Mouse (Mus musculus) kidney, embryonic 14.5 days (tissue): ENCODE measurements around the gene Plagl2. TPM values are rescaled to one million over a fixed set of nuclear protein-coding genes. Genes with fewer than 3 reads are reported as not detected.

ENCODE experiments used
- ATAC-seq: fragments of 200-750 bp; cut with Nextera tagmentation; 2 replicates; pipeline ENCODE4 v1.8.0; 2017; ENCODE audit warnings: moderate number of reproducible peaks, mild to moderate bottlenecking, moderate TSS enrichment, moderate library complexity; ENCODE audit not compliant: low FRiP score, low TSS enrichment
- H3K27ac ChIP-seq: fragments of 300-500 bp; sonication (generic); 2 replicates; pipeline ENCODE4 v1.5.1; 2014; ENCODE audit warnings: low read depth, mild to moderate bottlenecking, low read length, moderate library complexity, mixed read lengths
- H3K27me3 ChIP-seq: fragments of 300-500 bp; sonication (generic); 2 replicates; pipeline ENCODE4 v1.6.1; 2014; ENCODE audit warnings: mild to moderate bottlenecking, low read length; ENCODE audit not compliant: control insufficient read depth, insufficient read depth
- H3K36me3 ChIP-seq: fragments of 300-500 bp; sonication (generic); 2 replicates; pipeline ENCODE4 v1.6.1; 2014; ENCODE audit warnings: low read length, mixed read lengths; ENCODE audit not compliant: control insufficient read depth, insufficient read depth
- H3K4me1 ChIP-seq: fragments of 300-500 bp; sonication (generic); 2 replicates; pipeline ENCODE4 v1.6.1; 2014; ENCODE audit warnings: low read length, mixed read lengths; ENCODE audit not compliant: control insufficient read depth, insufficient read depth
- H3K4me2 ChIP-seq: fragments of 300-500 bp; sonication (generic); replicated peaks from 2 replicates; pipeline ENCODE4 v1.6.1; 2014; ENCODE audit warnings: low read depth, mild to moderate bottlenecking, low read length
- H3K4me3 ChIP-seq: fragments of 300-500 bp; sonication (generic); 2 replicates; pipeline ENCODE4 v1.5.1; 2014; ENCODE audit warnings: mild to moderate bottlenecking, low read length
- H3K9ac ChIP-seq: fragments of 300-500 bp; sonication (generic); 2 replicates; pipeline ENCODE4 v1.6.1; 2014; ENCODE audit warnings: low read depth, mild to moderate bottlenecking, low read length, moderate library complexity
- H3K9me3 ChIP-seq: fragments of 300-500 bp; sonication (generic); 2 replicates; pipeline ENCODE4 v1.6.1; 2016; ENCODE audit warnings: low read length; ENCODE audit not compliant: control insufficient read depth
- WGBS: fragments of 180-500 bp; shearing (Covaris S2); extraction: QIAGEN DNeasy Blood & Tissue Kit; methylation state at CpG from one replicate; pipeline ENCODE4 v1.1.7; 2014; 5-methylcytosine and 5-hydroxymethylcytosine counted together
- polyA plus RNA-seq: library from polyadenylated mRNA; unstranded; fragments of >200 nt; fragmentation: Nextera tagmentation; extraction: Ambion mirVana; gene quantifications from 2 replicates; pipeline ENCODE4 v1.2.1, GENCODE M21; 2014

The Plagl2 gene
- polyA plus RNA-seq, 1 experiment from 2014 or later: 26.2 TPM

DNA sequence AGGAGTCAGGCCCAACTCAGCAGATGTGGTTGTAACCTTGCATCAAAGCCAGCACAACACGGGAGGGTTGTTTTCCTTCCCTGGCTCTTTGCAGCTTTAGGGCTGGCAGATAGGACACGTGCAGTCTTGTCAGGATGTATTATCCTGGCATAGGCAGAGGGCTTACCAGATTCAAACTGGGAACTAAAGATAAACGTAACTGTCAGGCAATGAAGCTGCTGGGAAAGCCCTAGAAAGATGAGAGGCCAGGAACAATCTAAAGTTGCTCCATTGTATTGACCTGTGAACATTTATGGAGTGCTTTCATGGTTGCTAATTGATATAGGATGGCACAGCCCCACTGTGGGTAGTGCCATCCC is 15.7 kb downstream of the Plagl2 start:
- ATAC-seq: no peak
- peak overlapping the region; percentile 68 for H3K4me2 ChIP-seq
- H3K4me3 ChIP-seq: peak overlapping the region; percentile 43
- peak overlapping the region; percentile 68; the same call in 1 of the 2 replicates for H3K9ac ChIP-seq
- H3K4me1 ChIP-seq: peaks cover 8% of the 10 kb centered on the region
- H3K36me3 ChIP-seq: peaks cover 28% of the 10 kb centered on the region
- 6% methylated on average over 3 of the region's 3 CpGs for whole genome bisulfite sequencing
- no peak overlapping the region for H3K27ac ChIP-seq
- H3K27me3 ChIP-seq: no peaks in the 10 kb centered on the region
- no peaks in the 10 kb centered on the region for H3K9me3 ChIP-seq

DNA sequence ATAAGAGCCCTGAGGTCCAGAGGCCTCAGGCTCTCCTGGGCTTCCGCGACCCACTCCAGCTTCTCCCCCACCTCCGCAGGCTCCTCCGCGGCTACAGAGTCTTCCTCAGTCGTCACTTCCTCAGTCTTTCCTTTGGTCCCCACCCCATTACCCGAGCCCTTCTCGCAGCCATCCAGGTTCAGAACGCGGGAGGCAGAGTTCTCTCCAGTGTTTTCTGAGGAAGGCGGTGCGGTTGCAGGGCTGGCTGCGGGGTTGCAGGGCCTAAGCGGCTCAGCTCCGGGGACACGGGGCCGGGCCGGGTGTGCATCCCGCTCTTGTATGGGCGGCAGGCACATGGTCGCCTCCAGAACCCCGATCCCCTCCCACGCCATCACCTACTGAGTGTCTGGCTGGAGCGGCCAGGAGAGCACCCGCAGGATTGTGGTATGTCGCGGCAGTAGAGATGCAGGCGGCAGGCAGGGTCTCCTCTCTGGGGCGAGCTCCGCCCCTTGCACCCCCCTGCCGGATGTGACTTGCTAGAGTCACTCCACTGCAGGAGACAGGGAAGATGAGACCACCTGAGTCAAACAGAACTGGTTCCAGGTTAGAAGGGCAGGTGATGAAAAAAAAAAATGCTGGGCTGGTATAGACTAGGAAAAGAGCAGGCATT is 16.2 kb downstream of the Plagl2 start, which contains the start of gene Tspyl3:
Tspyl3 (minus strand) TSS at position 496 of the 649 bp plus-strand sequence.
- H3K4me1 ChIP-seq: peaks cover 8% of the 10 kb centered on the region
- H3K4me3 ChIP-seq: peak within 1 kb of the TSS; percentile 43
- WGBS: under 1% methylated on average over 31 of the region's 31 CpGs
- peak within 1 kb of the TSS; percentile 68 for H3K9ac ChIP-seq
- H3K27ac ChIP-seq: 0 out of 2 replicates have a peak within 1 kb of the TSS, but pooled peaks have one; percentile 52
- ATAC-seq: peak; percentile 79
- H3K36me3 ChIP-seq: peaks cover 23% of the 10 kb centered on the region
- H3K27me3 ChIP-seq: no peaks in the 10 kb centered on the region
- H3K9me3 ChIP-seq: no peaks in the 10 kb centered on the region
- H3K4me2 ChIP-seq: peak within 1 kb of the TSS; percentile 68

DNA sequence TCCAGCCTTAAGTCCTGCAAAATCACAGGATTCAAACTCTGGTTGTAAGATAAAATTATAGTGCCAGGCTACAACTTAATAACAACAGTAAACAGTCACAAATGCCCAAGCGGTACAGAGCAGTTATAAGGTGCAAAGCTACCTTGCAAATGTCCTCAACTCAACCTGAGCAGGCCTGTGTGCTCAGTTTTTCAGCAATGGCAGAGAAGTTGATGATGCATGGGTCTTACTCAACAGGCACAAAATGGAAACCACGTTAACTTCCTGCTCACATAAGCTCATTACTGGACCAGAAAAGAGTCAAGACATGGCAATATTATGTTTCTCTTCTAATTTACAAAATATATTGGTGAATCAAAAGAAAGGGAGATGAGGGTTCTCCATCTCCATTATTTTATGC is 18.7 kb downstream of the Plagl2 start:
- no peak for ATAC-seq
- H3K36me3 ChIP-seq: no peaks in the 10 kb centered on the region
- no peak overlapping the region for H3K27ac ChIP-seq
- H3K4me1 ChIP-seq: peaks cover 8% of the 10 kb centered on the region
- H3K4me3 ChIP-seq: no peak overlapping the region
- no peaks in the 10 kb centered on the region for H3K9me3 ChIP-seq
- no peak overlapping the region for H3K9ac ChIP-seq
- H3K27me3 ChIP-seq: no peaks in the 10 kb centered on the region
- 98% methylated on average over 2 of the region's 2 CpGs for WGBS
- H3K4me2 ChIP-seq: no peak overlapping the region

DNA sequence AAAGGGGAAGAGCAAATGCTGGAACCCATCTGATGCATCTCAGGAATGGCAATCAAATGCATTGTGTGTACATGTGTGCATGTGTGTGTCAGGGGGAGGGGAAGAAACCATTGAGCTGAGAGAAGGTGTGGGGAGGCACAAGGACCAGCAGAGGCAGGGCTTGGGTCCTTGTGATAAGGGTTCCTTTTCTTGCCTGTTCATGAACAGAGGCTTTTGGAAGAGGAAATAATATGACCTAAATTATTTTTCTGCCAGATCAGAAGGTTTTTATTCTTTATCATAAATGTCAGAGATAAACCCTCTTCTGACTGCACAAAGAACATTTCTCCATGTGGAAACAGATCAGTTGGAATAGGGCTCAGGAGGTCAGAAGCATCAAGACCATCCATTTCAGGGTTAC is 19.1 kb downstream of the Plagl2 start:
- no peaks in the 10 kb centered on the region for H3K9me3 ChIP-seq
- H3K36me3 ChIP-seq: no peaks in the 10 kb centered on the region
- no peak overlapping the region for H3K4me2 ChIP-seq
- H3K4me3 ChIP-seq: no peak overlapping the region
- peaks cover 8% of the 10 kb centered on the region for H3K4me1 ChIP-seq
- H3K27me3 ChIP-seq: no peaks in the 10 kb centered on the region
- H3K9ac ChIP-seq: no peak overlapping the region
- ATAC-seq: no peak
- no peak overlapping the region for H3K27ac ChIP-seq

DNA sequence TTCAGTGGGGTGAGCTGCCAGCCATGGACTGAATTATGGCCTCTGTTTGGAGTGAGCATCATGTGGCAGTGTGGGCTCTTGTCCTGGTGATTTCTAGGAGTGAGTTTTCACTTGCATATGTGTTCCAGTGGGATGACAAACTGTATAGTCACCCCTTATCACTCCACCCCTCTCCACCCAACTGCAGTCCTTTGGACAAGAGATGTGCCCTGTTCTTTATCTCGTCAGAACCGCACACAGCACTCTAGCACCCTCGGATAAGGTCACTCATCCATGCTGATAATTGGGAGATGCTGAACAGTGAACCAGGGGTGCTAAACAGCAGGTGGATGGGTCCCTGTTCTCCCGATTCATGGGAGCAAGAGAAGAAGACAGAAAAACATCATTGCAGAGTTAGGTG is 19.6 kb downstream of the Plagl2 start:
- no peaks in the 10 kb centered on the region for H3K9me3 ChIP-seq
- WGBS: 83% methylated on average over 4 of the region's 4 CpGs
- no peak overlapping the region for H3K4me2 ChIP-seq
- H3K27me3 ChIP-seq: no peaks in the 10 kb centered on the region
- H3K4me1 ChIP-seq: peaks cover 8% of the 10 kb centered on the region
- no peaks in the 10 kb centered on the region for H3K36me3 ChIP-seq
- H3K4me3 ChIP-seq: no peak overlapping the region
- H3K27ac ChIP-seq: no peak overlapping the region
- no peak for ATAC-seq
- H3K9ac ChIP-seq: no peak overlapping the region

DNA sequence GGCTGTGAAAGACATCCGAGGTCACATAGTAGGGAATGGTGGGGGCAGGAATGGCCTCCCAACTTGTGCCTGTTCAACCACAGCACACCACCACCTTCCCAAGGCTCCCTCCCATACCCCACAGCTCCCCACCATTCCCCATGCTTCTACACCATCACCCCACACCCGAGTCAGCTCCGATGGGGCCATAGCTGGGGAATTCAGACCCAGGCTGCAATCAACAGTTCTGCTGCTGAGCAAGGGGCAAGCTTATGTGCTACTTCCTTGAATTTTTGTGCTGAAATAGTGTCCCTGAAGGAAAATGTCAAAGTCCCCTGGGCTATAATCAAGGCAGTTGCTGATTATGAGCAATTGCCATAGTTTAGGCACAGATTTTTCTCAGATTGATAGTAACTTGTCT is 22.7 kb downstream of the Plagl2 start:
- Histone ChIP-seq H3K4me3 (no peak overlapping the region), H3K27me3 (no peaks in the 10 kb centered on the region), H3K9ac (no peak overlapping the region), H3K9me3 (no peaks in the 10 kb centered on the region), H3K36me3 (no peaks in the 10 kb centered on the region), H3K4me2 (no peak overlapping the region), H3K4me1 (no peaks in the 10 kb centered on the region), H3K27ac (no peak overlapping the region)
- 74% methylated on average over 3 of the region's 3 CpGs for WGBS
- ATAC-seq: no peak

DNA sequence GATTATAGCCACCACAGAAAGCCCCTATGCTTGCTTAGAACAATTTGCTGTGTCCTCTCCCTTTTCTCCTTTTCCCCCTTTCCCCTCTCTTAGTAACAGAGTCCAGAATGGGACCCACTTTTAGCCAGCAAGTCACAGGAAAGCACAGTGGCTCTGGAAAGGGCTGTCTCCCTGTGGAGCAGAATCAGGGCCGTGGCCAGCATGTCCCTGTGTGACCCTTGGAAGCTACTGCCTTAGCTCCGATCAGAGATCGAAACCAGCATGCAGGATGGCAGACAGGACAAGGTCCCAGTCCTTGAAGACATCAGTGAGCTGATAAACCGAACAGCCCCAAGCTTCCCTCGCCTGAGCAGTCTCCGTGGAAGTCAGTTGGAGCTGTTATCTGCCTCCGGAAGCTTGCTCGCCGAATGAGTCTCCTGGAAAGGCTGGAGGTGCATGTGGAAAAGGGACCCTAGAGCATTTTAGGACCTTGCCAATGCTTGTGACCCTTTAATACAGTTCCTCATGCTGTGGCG is 23.3 kb downstream of the Plagl2 start:
- H3K9ac ChIP-seq: no peak overlapping the region

DNA sequence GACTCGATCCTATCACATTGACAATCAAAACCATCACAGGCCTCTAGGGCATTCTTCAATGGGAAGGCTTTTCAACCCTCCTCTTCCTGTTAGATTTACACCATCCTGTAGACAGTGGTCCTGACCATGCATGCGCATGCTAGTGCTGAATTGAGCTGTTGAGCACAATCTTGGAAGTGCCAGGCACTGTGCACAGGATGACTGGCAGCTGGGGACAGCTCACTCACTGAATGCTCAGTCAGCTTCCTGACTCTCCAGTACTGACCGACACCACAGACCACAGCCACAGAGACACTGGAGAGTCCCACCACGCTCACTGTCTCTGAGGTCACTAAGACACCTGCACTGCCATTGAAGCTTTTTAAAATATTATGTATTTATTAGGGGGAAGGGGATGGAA is 25.8 kb downstream of the Plagl2 start:
- no peak for ATAC-seq
- no peaks in the 10 kb centered on the region for H3K4me1 ChIP-seq
- H3K9ac ChIP-seq: no peak overlapping the region
- no peak overlapping the region for H3K4me3 ChIP-seq
- no peaks in the 10 kb centered on the region for H3K9me3 ChIP-seq
- H3K4me2 ChIP-seq: no peak overlapping the region
- H3K36me3 ChIP-seq: no peaks in the 10 kb centered on the region
- no peak overlapping the region for H3K27ac ChIP-seq
- no peaks in the 10 kb centered on the region for H3K27me3 ChIP-seq
- WGBS: 85% methylated on average over 4 of the region's 4 CpGs

More for the DNA sequence above, 23.3 kb downstream of the Plagl2 start:
- H3K4me3 ChIP-seq: no peak overlapping the region
- no peaks in the 10 kb centered on the region for H3K9me3 ChIP-seq
- no peak overlapping the region for H3K4me2 ChIP-seq
- no peaks in the 10 kb centered on the region for H3K36me3 ChIP-seq
- H3K27ac ChIP-seq: no peak overlapping the region
- no peak for ATAC-seq
- no peaks in the 10 kb centered on the region for H3K4me1 ChIP-seq
- no peaks in the 10 kb centered on the region for H3K27me3 ChIP-seq
- 91% methylated on average over 10 of the region's 10 CpGs for WGBS

DNA sequence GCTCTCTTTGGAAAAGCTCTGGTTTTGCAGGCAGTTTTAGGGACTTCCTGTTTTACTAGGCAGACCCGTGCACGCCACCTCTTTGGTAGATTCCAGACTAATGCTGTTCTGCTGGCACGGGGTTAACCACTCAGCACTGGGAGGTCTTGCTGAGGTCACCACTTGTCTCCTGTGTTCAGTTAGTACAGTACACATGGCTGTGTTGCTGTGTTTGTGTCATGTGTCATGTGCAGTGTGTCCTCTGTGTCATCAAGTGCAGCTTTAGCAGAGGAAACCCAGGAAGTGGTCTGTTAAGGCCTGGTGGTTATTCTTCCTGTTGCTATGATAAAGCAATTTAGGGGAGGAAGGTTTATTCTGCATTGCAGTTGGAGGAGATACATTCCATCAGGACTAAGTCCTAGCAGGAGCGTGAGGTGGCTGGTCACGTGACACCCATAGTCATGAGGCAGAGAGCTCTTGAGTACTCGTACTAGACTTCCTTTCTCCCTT is 26.4 kb downstream of the Plagl2 start:
- Histone ChIP-seq H3K27me3 (no peaks in the 10 kb centered on the region), H3K4me2 (no peak overlapping the region), H3K36me3 (peaks cover under 1% of the 10 kb centered on the region; the same call in 1 of the 2 replicates), H3K9ac (no peak overlapping the region), H3K27ac (no peak overlapping the region), H3K4me3 (no peak overlapping the region), H3K4me1 (no peaks in the 10 kb centered on the region), H3K9me3 (no peaks in the 10 kb centered on the region)
- ATAC-seq: no peak
- WGBS: 64% methylated on average over 6 of the region's 6 CpGs
